Mouse (Mus musculus): ENCODE results near the gene Szrd1.
A peak's percentile ranks its signal among the peaks of the same experiment; 100 is the strongest.

The Szrd1 gene

DNA sequence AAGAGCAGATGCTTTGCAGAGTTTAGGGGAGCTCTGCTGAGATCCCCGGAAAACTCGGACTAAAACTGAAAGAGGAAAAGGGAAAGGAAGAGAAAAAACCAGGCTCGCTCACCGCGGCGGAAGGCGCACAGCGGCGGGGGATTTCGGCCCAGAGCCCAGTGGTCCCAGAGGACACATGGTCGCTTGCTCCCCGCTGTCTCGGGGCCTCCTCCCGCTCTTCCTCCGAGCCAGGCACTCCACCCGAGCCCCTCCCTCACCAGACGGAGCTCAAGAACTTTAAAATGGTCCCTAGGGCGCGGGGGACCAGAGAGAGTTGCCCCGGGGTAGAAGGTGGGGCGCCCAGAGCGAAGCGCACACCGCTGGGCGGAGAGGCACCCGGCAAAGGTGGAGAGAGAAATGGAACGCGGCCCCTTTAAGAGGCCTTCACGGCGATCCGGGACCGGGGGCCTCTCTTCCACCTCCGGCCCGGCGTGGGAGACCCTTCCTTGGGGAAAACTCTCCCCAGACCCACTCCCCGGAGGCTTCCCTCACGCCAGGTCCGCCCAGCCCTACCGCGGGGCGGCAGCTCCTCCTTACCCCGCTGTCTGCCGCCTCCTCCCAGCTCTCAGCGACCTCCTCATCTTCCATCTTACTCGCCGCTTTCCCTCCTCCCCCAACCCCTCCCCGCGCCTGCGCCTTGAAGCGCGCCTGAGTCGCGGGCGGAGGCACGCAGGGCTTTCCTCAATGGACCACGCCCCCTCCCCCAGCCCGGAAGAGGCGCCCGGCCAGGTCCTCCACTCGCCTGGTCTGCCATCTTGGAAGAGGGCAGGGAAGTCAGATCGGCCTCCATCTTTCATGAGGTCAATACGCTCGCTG, at the start of gene Szrd1:
TSS of gene Szrd1 (minus strand) at position 660 of the 855 bp plus-strand sequence.
- peak; percentile 87 for ATAC-seq (ENCODE audit: insufficient number of reproducible peaks, low FRiP score, low TSS enrichment)

DNA sequence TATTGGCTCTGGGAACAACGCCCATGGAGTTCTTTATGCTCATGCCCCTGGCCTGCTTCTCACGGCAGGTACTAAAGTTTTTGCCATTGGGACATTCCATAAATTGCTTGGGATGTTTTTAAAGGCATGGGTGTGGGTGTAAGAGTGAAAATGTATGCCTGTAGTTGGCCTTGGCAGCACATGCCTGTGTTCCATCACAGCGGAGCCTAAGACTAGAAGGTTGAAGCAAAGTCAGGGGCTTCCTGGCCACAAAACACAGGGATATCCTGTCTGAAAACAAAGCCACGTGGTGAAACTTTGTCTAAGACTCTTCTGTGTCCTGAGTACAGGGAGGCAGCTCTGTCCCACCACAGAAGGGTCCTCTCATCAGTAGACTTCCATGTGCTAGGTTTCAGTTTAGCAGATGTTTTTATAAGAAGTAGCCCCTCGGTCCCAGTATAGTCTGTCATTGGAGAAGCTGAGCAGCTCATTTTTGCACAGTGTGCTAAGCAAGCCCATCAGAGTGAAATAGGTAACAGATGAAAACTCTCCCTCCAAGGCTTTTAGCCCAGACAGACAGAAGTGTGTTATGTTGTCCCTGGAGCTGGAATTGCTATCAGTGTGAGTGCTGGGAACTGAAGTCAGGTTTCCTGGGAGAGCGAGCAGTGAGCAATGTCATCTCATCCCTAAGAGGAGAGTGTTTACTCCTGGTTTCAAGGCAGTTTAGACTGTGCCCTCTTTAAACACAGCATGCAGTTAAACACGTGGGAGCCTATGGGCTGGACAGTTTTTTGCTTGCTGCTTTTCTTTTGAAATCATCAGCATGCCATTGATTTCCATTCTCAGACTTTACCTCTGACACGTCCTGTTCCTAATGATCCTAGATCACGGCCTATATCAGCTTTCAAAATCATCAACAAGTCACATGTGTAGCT, 47.6 kb upstream of the Szrd1 start:
- ATAC-seq (ENCODE audit: insufficient number of reproducible peaks, low FRiP score, low TSS enrichment), result no peak

DNA sequence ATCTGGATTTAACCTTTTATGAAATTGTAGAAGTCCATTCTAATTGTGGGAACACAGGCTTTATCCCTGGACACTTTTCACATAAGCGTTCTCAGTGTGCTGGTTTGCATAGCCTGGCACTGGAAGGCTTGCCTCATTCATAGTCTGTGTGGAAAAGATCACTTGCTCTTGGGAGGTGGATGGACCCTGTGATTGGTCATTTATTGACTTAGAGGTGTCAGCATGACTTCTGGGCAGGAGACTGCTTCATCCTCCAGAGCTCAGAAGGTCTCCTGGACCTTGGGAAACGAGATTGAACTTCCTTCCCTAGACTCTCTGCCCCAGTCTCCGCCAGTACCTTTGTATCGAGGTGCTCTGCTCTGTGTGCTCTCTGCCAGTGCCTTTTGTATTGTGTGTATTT, 44.9 kb upstream of the Szrd1 start:
- ATAC-seq (ENCODE audit: insufficient number of reproducible peaks, low FRiP score, low TSS enrichment), result no peak

DNA sequence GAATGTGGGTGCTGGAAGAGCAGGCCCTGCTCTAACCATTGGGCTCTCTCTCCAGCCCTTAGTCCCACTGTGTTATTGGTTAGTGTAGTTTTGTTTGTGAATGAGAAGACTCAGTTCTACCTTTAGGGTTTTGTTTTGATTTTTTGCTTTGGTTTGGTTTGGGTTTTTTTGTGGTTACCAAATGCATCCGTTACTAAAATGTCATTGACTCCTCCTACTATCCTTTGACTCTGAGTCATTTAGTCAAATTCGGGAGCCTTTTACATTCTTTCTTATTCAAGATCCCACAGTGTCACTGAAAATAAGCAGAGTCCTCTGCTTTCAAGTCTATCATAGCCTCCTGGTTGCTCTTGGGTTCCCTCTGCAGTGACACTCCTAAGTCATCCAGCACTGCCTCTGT, 44.4 kb upstream of the Szrd1 start:
- ATAC-seq (ENCODE audit: insufficient number of reproducible peaks, low FRiP score, low TSS enrichment), result no peak

DNA sequence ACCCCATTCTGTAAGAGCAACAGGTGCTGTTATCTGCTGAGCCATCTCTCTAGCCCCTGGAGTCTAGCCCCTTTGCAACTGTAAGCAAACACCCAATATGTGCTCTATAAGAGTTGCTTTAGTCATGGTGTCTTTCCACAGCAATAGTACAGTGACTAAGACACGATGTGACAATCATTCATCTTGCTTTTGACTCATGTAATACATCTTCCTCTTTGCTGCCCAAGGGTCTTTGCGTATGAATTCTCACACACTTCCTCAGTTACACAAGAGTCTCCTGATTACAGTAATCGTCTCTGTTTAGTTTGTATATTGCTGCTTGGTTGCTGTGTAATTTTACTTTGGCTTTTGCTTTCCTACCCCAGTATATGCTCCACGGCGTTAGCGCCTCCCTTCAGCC, 42.4 kb upstream of the Szrd1 start:
- ATAC-seq (ENCODE audit: insufficient number of reproducible peaks, low FRiP score, low TSS enrichment), result no peak

DNA sequence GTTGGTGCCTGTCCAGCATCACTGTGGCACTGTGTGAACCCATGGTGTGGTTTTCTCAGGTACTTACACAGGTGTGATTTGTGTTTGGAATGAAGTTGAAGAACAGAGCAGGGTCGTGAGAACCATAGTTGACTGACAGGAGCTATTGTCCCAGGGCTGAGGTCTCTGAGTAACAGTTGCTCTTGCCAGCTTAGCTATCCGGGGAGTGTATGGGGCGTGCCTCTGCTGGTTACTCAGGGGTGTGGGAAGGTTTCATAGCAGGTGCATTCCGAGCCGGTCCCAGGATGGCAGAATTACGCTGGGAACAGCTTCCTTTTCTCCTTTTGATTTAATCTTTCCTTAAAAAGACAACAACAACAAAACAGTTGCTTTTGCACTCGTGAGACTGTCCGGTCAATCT, 41.3 kb upstream of the Szrd1 start:
- no peak for ATAC-seq (ENCODE audit: insufficient number of reproducible peaks, low FRiP score, low TSS enrichment)

DNA sequence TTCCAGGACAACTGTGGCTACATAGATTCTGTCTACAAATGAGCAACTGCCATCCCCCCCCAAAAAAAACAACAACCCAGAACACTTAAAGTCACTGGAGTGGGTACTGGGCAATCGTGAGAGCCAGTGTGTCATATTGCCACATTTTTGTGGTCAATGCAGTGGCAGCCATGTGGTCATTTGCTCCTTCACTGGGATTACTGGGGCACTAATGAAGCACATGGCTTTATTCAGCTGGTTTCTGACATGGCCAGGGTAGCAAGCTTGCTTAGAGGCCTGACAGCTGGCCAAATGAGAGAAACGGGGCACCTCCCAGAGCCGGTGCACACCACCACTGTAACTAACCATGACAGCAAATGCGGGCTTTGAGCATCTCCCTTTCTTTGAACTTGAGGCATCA, 38.9 kb upstream of the Szrd1 start:
- no peak for ATAC-seq (ENCODE audit: insufficient number of reproducible peaks, low FRiP score, low TSS enrichment)

DNA sequence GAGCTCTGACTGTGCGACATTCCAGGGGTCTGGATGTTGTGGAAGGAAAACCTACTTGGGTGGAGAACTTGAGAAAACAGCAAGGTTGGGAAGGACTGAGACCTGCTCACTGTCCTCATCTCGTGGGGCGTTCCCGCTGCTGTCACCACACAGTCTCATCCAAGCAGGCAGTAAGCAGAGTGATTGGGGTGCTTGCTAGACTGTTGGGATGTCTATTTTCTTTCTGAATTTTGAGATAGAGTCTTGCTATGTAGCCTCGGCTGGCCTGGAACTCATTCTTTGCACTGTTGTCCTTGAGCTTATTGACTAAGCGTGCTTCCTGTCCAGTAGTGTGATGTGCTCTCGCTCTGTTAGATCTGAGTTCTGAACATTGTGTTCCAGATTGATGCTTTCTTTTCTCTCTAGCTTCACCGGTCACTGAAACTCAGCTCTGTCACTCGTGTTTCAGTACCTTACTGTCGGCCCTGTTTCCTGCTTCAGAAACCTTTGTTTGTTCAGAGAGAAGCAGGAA, 36.8 kb upstream of the Szrd1 start:
- no peak for ATAC-seq (ENCODE audit: insufficient number of reproducible peaks, low FRiP score, low TSS enrichment)

DNA sequence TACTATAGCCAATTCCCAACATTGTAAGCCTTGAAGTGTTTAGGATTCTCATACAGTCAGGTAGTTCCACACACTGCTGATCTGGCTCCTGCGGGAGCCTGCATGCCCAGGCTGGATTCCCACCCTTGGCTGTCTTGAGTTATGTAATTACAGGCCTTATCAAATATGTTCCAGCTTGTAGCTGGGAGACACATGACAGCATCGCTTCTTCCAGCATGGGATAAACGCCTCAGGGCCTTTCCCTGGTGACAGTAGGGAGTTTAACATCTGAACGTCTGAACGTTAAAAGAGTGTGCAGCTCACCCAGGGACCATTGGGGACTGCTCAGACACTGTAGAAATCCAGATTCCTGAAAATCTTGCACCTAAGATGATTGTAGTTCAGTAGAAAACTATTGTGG, 36.2 kb upstream of the Szrd1 start:
- no peak for ATAC-seq (ENCODE audit: insufficient number of reproducible peaks, low FRiP score, low TSS enrichment)

DNA sequence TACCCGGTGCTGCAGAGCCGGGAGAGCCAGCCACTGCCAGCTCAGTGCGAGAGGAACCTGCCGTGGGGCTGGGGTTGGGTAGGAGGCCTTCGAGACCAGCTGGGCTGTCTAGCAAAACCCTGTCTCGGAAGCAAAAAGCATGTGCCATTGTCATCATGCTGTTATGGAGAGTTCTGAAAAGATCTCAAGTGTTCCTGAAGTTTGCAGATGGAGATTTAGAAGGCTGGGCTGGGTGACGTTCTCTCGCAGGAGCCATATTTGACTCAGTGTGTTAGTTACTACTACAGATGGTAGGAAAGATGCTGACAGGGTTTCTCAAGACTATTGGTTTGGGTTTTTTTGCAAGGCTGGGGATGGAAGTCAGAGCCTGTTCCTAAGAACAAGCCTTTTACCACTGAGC, 32.5 kb upstream of the Szrd1 start:
- ATAC-seq (ENCODE audit: insufficient number of reproducible peaks, low FRiP score, low TSS enrichment), result no peak

DNA sequence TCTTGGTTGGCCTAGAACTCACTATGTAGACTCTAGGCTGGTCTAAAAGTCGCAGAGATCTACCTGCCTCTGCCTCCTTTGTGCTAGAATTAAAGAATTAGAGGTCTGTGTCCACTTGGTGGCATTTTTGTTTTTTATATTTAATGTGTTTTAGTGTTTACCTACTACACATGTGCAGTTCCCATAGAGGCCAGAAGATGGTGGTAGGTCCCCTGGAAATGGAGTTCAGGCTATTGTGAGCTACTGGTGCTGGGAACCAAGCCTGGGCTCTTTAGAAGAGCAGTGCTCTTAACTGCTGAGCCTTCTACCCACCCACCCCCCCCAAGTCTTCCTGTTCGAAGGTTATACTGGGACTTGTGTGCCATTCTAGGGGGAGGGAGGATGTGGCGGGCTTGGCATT, 27.6 kb upstream of the Szrd1 start:
- ATAC-seq (ENCODE audit: insufficient number of reproducible peaks, low FRiP score, low TSS enrichment), result no peak

DNA sequence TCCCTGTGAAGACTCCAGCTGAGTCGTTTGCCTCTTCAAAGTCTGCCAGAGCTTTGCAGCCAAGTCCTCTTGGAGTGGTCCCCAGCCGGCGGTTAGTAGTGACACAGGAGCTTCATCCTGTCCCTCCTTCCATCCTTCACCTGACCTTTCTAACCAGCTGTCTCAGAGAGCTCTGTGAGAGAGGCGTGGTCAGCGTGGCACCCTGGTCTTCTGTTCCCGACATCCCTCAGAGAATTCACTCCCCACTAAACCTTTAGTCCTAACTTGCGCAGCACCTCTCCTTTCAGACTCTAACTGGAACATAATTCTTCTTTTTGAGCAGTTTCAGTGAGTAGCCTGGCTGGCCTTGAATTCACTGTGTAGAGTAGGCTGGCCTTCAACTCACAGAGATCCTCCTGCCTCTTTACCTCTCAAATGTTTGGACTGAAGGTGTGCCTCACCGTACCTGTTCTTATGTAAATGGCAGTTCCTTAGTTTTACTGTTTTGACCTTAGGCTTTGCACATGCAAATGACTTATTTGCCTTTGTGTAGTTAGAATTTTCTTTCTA, 26.2 kb upstream of the Szrd1 start:
- ATAC-seq (ENCODE audit: insufficient number of reproducible peaks, low FRiP score, low TSS enrichment), result no peak

DNA sequence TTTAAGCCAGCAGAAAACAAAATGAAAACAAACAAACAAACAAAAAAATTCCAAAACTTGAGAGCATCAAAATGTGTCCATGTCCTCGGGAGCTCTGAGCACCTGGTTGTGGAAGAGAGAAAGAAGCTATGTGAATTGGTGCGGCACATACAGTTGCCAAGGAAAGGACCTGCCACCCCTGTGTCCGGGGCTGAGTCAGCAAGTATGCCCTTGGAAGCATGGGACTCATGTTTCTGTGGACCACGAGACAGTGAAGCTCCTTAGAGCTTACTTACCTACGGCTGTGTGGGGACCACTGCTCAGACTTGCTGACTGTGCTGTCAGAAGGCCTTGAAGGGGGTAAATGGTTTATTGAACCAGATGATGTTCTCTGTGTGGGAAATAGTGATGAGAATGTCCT, 24.2 kb upstream of the Szrd1 start:
- no peak for ATAC-seq (ENCODE audit: insufficient number of reproducible peaks, low FRiP score, low TSS enrichment)

DNA sequence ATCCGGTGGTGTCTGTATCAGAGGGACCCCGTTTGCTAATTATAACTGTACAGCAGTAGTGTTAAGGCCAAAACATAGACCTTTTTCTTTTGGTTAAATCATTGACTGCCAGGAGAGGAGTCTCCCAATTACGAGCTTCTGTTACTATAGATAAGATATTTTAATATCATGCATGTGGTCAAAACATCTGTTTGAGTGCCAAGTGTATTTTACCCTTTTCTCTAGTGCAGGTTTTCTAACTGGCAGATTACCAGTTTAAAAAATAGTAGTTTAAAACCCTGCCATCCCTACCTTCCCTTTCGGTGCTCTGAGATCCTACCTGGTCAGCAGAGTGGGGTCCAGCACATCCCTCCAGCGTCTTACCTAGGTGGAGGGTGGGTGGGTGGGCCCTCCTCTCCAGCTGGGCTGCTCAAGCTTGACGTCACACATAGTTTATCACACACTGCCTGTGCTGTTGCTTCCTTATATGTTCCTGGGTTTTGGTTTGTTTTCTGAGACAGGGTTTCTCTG, 22.2 kb upstream of the Szrd1 start:
- ATAC-seq (ENCODE audit: insufficient number of reproducible peaks, low FRiP score, low TSS enrichment), result no peak

DNA sequence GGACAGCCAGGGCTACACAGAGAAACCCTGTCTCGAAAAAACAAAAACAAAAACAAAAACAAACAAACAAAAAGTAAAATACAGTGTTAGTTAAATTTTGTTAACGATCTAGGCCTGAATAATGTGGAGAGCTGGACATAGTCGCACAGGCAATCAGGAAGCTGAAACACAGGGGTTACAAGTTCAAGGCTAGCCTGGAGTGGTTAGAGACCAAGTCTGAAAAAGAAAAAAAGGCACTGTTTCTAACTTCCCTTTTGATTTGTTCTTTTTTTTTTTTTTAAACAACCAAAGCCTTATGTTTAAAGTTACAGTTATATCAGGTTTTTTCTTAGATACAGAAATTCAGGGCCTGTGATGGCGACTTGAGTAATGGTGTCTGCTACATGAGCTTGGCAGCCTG, 20.6 kb upstream of the Szrd1 start:
- ATAC-seq (ENCODE audit: insufficient number of reproducible peaks, low FRiP score, low TSS enrichment), result no peak

DNA sequence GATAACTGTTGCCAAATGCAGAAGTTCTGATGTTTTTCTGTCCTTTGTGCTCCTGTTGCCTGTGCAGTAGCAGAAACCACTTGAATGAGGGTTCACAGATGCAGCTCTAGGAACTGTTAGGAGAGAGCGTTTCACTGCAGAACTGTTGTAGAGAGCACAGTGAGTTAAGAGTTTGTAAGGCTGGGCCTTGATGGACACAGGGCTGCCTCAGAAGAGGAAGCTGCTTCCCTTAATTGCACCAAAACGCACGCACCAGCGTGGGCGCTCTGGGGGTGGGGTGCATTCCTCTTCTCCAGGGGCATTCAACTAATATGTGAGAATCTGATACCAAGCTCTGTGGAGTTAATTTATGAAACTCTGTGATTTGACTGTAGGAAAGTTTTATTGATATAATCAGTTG, 20.1 kb upstream of the Szrd1 start:
- no peak for ATAC-seq (ENCODE audit: insufficient number of reproducible peaks, low FRiP score, low TSS enrichment)

DNA sequence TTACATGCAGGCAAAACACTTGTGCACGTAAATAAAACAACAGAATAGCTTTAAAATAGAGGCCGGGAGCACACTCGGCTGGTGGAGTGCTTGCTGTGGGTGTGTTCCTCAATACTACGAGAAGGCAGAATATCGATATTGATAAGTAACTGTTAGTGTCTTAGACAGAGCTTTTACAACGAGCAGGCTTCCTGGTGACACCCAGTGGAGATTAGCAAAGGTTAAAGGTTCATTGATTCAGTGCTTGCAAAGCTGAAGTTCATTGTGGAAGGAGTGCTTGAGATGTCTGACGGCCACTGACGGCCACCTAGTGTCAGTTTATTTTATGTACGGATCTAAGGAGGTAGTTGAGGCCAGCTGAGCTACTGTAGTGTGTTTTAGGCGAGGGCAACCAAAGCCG, 19.5 kb upstream of the Szrd1 start:
- no peak for ATAC-seq (ENCODE audit: insufficient number of reproducible peaks, low FRiP score, low TSS enrichment)

DNA sequence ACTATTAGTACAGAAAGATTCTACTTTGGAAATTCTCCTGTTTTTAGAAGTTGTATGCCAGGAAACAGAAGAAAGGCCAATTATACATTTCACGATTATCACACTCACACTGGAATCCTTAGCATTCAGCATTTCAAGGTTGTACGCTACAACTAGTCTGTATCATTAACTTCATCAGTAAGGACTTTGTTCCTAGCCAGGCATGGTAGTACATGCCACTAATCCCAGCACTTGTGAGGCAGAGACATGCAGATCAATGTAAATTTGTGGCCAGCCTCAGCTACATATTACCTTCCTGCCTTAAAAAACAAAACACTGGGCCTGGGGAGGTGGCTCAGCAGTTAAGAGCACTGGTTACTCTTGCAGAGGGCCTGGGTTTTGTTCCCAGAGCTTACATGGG, 19.0 kb upstream of the Szrd1 start:
- no peak for ATAC-seq (ENCODE audit: insufficient number of reproducible peaks, low FRiP score, low TSS enrichment)

DNA sequence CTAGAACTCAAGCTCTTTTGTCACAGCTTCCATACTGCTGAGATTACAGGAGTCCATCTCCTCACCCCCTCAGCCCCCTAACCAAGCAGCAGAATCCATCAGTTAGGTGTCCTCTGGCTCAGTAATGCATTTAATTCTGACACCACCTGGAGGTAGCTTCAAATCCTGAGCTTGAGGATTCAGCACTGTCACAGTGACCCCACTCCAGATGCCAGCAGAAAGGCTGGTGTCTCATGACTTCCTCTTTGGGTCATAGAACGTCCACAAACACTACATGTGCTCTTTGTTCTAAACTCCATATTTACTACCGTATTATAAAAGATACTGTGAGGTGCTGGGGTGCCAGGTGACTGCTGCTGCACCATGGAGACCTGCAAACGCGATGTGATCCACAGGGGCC, 17.9 kb upstream of the Szrd1 start:
- ATAC-seq (ENCODE audit: insufficient number of reproducible peaks, low FRiP score, low TSS enrichment), result no peak

DNA sequence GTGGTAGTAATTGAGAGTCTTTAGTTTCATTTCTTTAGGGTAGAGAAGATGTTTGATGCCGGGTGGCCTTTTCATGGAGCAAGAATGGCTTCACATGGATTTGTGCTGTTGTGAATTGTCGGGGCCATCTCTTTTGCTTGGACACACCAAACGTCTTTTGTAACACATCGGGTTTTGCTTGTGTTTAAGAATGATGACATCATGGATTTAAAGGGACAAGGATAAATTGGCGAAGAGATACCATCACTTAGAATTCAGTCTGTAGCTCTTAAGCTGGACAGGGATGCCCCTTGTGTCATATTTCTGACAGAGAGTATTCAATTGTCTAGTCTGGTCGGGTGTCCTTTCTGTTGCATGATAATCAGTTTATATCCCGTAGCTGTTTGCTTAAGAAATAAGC, 9.5 kb upstream of the Szrd1 start:
- no peak for ATAC-seq (ENCODE audit: insufficient number of reproducible peaks, low FRiP score, low TSS enrichment)

All from cerebellum, adult (tissue).